Mouse (Mus musculus): ENCODE measurements around the gene Znhit2.

GRCm38 (mm10) chr19:6014991-6015510 lies 45.9 kb upstream of the Znhit2 start:
- no peak for TF ChIP-seq CTCF (IDR thresholded peaks at IDR 0.05; ENCODE audit: low read depth)
- TF ChIP-seq EP300 (IDR thresholded peaks at IDR 0.05; ENCODE audit: low read depth): peak; percentile 69

All from liver, embryonic 14.5 days (tissue).